Mouse (Mus musculus) v-Abl transformed pro-B cells (cell line): Measurements from ENCODE around the gene Pdcl.

ENCODE experiments used
- in situ Hi-C, 2 experiments: fragments of 400-800 bp; cut with MboI; formaldehyde crosslinking; loops; one replicate each; pipeline ENCODE4 v1.15.1; 2025; ENCODE audit not compliant: unreplicated experiment in 2 of 2

Pdcl gene

DNA sequence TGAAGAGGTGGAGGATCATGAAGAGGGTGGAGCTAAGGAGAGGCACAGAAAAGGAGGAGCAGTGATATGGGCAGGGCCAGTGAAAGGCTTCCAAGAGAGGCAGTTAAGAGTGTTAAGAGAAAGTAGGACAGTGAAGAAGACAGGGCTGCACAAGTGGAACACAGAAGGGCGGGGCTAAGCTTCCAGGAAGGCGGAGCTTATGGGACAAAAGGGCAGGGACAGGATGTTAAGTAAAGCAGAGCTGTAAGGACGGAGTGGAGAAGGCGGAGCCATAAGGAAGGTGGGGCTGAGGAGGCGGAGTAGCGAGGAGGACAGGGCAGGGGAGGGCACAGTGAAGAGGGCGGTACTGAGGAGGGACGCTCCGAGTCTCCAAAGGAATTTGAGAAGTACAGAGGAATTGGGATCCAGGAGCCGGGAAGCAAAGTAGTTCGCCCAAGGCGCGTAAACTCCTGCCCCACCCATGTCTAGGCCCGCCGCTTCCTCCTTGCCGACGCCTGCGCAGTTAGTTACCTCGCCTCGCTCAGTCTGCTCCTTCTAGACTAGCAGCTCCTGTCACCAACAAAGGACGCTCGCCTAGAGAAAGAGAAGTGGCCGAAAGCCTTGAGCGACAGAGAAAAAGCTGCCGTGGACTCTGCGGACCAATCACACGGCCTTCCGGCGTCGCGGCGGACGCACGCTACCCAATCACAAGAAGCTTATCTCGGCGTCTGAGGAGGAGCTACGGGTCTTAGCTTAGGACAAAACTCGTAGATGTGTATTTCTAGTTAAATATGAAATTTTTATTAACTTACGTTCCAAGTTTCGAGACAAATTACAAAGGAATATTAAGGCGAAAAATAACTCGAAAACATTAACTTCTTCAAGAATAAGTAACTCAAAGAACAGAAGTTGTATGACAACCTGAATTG, at the start of gene Pdcl:
Pdcl (minus strand) TSS at position 700 of the 908 bp plus-strand sequence.
- in situ Hi-C loops, result loop anchor here (25.0 kb wide), 3 partner anchors 828 to 1653 kb away; partner anchors contain the start of genes Arpc5l (in 1 of the 2), Psmb7 (in 1 of the 2) and Rpl35 (in 1 of the 2)

DNA sequence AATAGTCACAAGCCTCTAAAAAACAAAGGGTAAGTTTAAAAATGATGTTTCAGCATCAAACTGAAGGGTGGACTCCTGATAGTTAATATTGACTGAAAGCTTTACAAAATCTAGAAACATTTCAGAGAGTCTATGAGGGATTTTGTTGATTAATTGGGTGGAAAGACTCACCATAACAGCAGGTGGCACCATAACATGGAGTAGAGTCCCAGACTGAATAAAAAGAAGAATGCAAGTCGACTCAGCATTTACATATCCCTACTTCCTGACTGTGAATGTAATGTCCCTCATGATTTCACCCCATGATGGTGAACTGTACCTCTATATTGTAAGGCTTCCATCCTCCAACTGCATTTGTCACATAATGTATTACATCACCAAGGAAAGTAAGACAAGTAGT, 36.4 kb upstream of the Pdcl start:
- in situ Hi-C loops, result loop anchor here (25.0 kb wide), 1 partner anchor 217 kb away; no protein-coding TSS in a partner anchor

DNA sequence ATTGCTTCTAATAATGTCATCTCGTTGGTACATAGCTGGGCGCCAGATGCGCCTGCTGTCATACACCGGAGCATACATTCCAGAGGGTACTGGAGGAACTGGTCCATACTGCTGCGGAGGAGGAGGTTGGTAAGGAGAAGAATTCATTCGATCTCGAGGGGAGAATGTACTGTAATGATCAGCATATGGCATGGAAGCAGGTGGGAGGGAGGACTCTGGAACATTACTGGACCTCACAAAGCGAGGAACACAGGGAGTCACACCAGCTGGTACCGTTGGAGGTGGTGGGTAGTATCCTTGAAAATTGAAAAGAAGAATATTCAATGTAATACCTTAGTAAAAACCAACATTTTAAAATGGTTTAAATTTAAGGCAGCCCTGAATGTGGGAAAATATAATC, 23.8 kb upstream of the Pdcl start:
- in situ Hi-C loops, result loop anchor here (5.0 to 25.0 kb wide), 3 partner anchors 104 to 389 kb away; no protein-coding TSS in a partner anchor

DNA sequence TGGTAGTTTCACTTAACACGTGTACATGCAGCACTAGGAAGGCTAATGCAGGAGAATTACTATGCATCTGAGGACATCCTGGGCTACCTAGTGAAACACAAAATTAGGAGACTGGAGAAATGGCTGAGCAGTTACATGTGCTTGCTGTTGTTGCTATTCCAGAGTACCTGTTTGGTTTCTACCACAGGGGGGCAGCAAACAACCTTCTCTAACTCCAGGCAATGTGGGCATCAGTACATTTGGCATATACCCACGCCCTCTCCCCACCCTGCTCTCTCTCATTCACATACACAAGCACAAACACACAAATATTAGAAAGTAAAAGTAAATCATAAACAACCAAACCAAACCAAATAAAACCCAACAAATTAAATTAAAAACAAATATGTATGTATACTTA, 21.1 kb upstream of the Pdcl start:
- in situ Hi-C loops, result loop anchor here (5.0 to 25.0 kb wide), 3 partner anchors 107 to 392 kb away; no protein-coding TSS in a partner anchor

DNA sequence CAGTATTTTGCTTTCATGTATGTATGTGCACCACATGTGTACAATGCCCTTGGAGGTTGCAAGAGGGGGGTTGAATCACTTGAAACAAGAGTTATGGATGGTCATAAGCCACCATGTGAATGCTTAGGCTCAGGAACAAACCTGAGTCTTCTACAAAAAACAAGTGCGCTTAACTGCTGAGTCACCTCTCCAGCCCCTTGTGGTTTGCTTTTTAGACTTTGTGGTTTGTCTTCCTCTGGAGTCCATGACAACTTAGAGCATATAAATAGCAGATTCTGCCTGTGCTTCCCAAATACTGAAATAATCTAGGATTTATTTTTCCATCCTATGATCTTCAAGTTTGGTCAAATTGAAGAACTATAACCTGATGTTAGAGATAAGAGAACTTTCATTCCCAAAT, 16.9 kb upstream of the Pdcl start:
- in situ Hi-C loops, result loop anchor here (25.0 kb wide), 1 partner anchor 236 kb away; no protein-coding TSS in a partner anchor

DNA sequence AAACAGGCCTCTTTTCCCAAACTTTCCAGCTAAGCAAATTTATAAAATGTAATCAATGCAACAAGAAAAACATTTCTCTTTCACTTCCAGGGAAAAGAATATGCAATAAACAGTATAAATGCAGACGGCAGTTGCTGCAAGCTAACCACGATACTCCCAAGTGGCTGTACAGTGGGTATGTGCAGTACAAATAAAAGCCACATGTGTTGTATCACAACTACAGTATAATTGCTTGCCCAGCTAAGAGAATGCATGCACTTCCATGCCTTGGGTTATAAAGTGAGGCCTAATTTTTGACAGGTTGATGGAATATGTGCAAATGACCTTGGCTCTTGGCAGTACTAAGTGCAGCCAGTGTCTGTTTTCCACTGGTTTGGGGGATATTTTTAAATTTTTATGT, 11.5 kb upstream of the Pdcl start:
- in situ Hi-C loops, result loop anchor here (25.0 kb wide), 3 partner anchors 817 to 1642 kb away; partner anchors contain the start of genes Arpc5l (in 1 of the 2), Psmb7 (in 1 of the 2) and Rpl35 (in 1 of the 2)

DNA sequence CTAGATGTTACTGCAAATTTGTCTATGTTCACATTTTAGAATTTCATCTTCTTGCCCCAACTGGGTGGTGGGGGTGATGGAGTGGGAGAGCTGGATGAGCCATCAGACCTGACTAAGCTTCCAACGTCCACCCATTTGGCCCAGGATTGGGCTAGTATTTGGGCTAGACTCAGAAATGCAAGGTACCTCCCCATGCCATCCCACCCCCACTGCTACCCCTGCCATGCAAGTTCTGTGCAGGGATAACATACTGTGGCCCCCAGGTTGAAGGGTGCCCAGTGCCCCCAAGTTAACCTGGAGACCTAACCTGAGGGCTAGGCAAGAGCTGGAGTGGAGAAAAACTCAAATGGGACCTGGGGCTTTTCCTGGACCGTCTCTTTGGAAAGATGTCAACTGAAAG, 776 bp upstream of the Pdcl start:
- in situ Hi-C loops, result loop anchor here (25.0 kb wide), 3 partner anchors 827 to 1652 kb away; partner anchors contain the start of genes Arpc5l (in 1 of the 2), Psmb7 (in 1 of the 2) and Rpl35 (in 1 of the 2)

DNA sequence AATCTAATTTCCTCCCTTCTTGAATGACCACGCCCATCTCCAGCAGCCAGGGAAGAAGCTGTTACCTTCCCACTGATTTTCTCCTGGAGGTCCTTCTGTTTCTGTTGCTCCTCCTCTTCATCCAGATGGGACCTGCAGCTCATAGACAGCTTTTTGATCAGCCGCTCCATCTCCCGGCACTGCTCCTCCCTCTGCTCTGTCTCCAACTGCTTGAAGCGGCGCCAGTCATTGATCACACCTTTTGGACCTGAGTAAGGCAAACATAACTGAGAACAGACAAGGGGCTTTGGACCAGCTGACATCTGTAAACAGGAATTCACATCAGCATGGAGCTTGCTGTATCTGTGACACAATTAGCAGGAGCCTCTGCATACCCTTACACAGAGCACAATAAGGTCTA, 3.6 kb downstream of the Pdcl start:
- in situ Hi-C loops, result loop anchor here (25.0 kb wide), 3 partner anchors 832 to 1657 kb away; partner anchors contain the start of genes Arpc5l (in 1 of the 2), Psmb7 (in 1 of the 2) and Rpl35 (in 1 of the 2)

DNA sequence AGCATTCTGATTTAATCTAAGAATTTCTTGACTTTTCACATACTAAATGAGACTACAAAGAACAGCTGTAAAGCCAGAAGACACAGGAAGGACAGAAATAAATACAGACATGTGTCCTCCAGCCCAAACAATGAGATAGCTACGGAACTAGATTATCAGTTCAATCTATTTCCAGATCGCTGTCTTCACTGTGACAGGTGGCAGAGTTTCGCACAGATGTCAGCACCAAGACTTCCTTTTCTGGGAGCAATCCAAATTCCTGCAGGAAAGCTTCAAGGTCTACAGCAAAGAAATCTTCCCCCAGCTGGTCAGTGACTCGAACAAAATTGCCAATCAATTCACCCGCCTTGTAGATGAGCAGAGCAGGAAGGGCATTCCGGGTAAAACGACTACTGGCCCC, 7.5 kb downstream of the Pdcl start:
- in situ Hi-C loops, result loop anchor here (25.0 kb wide), 3 partner anchors 836 to 1661 kb away; partner anchors contain the start of genes Arpc5l (in 1 of the 2), Psmb7 (in 1 of the 2) and Rpl35 (in 1 of the 2)

DNA sequence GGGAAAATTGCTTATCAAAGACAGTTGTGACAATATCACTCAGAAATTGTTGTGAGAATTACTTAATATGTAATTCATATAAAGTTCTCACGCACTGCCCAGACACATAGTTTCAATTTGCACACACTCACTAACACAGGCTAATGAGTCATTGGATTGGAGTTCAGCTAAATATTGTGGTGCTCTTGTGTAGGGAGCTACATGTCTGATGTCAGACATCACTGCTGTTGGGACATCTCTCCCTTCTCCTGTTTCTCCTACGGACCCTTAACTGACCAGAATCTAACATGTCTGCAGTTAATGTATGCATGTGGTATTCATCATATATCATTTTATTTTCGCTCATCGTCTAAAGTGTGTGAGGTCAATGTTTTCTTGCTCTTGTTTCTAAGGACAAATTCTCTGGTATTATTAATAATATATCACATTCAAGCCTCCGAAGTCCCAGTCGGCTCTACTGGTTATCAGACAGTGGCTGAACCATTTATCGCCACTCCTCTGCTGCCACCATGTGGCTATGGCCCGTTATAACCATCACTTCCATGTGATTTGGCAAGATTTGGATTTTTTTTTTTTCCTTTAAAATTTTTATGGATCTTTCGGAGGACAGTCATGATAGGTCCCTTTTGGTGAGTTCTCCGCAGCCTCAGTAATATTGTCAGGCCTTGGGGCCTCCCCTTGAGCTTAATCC, 20.5 kb downstream of the Pdcl start:
- in situ Hi-C loops, result loop anchor here (10.0 to 25.0 kb wide), 7 partner anchors 1024 to 1776 kb away; partner anchors contain the start of gene Dab2ip (in 1 of the 2)

DNA sequence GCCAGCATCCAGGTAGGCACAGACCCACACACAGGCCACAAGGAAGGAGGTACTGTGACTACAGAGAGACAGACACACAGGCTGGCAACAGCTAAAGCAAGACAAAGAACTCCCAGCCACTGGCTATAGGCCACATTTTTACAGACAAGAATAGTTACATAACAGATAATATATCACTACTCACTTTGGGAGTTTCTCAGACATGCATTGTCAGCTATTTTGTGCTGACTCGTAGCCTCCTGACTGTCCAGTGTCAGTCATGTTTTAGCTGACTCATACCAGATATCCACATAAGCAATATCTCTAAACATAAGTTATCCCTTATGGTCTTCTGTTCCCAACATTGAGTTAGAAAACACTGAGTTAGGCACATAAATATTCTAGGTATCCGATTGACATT, 25.8 kb downstream of the Pdcl start:
- in situ Hi-C loops, result loop anchor here (10.0 to 25.0 kb wide), 7 partner anchors 1029 to 1771 kb away; partner anchors contain the start of gene Dab2ip (in 1 of the 2)

DNA sequence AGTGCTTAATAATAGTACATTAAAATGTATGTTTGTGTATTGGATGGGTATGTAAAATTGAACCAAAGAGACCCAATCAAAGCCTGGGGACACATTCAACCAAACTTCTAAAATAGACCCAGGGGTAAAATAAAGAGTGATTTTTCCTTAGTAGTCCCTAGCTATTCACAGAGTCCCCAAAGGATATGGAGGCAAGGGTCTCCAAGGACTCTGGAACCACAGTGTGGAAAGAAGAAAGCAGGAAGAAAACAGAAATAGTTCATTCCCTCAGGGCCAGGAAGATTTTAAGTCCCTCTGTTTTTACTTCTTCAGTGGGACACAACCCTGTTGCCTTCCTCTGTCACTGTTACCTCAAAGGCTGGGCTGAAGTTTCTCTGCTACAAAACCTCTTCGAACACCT, 32.9 kb downstream of the Pdcl start, which contains the start of gene Olfr368:
Olfr368 (plus strand) TSS at position 301 of the 400 bp plus-strand sequence.
- in situ Hi-C loops, result loop anchor here (25.0 kb wide), 4 partner anchors 1036 to 1764 kb away; partner anchors contain the start of gene Dab2ip (in 1 of the 2)
